Comparison of ENCODE assay signal across 30 mouse cellular contexts in the genomic region with DNA sequence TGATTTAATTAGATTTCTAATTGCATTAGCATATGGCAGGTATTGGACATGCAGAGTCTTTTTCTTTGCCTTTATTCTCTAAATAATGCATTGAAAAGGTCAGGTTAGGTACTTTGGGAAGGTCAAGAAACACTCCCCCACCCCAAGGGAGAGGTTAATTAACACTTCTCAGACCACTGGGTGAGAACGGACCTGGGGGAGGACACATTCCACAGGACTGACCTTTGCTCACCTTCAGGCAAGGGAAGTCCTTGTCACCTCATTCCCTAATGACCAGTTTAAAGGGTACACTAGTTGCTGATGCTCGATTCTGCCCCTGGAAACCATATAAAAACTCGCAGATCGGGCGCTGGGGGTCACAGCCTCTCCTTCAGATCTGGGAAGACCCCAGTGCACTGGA. TPM values are rescaled to one million over a fixed set of nuclear protein-coding genes. Genes with fewer than 3 reads are reported as not detected.
DNase-seq lines count a peak whose midpoint lies in the region; ATAC-seq lines count a peak whose summit lies in the region.
"Had no signal": no experiment of that assay in that cellular context is flagged by ENCODE, and none has a peak within 500 bp of the region (broad histone marks: within the 10 kb centered on the region; RNA-seq: fewer than 3 reads in every experiment).

No protein-coding gene starts in this region.

- no peaks in the 10 kb centered on the region for H3K27me3 ChIP-seq in kidney, embryonic 15.5 days
- H3K27me3 ChIP-seq: CH12.LX; embryonic facial prominence, embryonic 12.5 days; heart, embryonic 12.5 days; limb, embryonic 13.5 days; lung, embryonic 15.5 days had no signal

- no peak overlapping the region for H3K4me2 ChIP-seq in kidney, embryonic 15.5 days
- H3K4me2 ChIP-seq: embryonic facial prominence, embryonic 12.5 days; heart, embryonic 12.5 days; hindbrain, embryonic 14.5 days; limb, embryonic 13.5 days; liver, embryonic 11.5 days; lung, embryonic 15.5 days; midbrain, embryonic 11.5 days had no signal

- H3K27ac ChIP-seq in kidney, embryonic 15.5 days = 0 out of 2 replicates have a peak overlapping the region, but pooled peaks have one; percentile 11
- H3K27ac ChIP-seq: embryonic facial prominence, embryonic 12.5 days; gastrocnemius, adult 2 months; heart, adult 2 months; hindbrain, embryonic 14.5 days; layer of hippocampus, adult 2 months; limb, embryonic 13.5 days had no signal

- H3K9ac ChIP-seq in kidney, embryonic 15.5 days = no peak overlapping the region
- H3K9ac ChIP-seq: embryonic facial prominence, embryonic 12.5 days; heart, embryonic 12.5 days; hindbrain, embryonic 14.5 days; limb, embryonic 13.5 days; lung, embryonic 15.5 days had no signal

- peak; percentile 65 for DNase-seq in heart, adult 11 months
- no peak for DNase-seq in heart, postnatal 36 days
- peak; percentile 82 for DNase-seq in ES-CJ7 (ENCODE audit: low read depth, low spot score)
- peak; percentile 75 for DNase-seq in yolk sac, embryonic 10.5 days (ENCODE audit: low spot score)
- no peak for DNase-seq in urinary bladder, postnatal 10 days (ENCODE audit: low spot score)
- no peak for DNase-seq in retina, embryonic 14.5 days (ENCODE audit: low spot score)
- DNase-seq: adrenal gland, adult 8-10 months; cerebellum, adult 8-10 months; embryo, embryonic 11 days; gastrocnemius, adult 2 months; gastrocnemius, postnatal 36 days; heart, adult 2 months; right cerebral cortex, adult 18-20 months; right cerebral cortex, postnatal 4 days; thymus, adult 2 months; thymus, postnatal 4 days had no signal

- WGBS in kidney, embryonic 15.5 days = 55% methylated on average over 5 of the region's 5 CpGs

- 0 out of 2 replicates have a peak, but pooled peaks cover 6% of the 10 kb centered on the region for H3K9me3 ChIP-seq in kidney, embryonic 15.5 days (replicated peaks)
- H3K9me3 ChIP-seq: embryonic facial prominence, embryonic 12.5 days; lung, embryonic 15.5 days had no signal

- intact Hi-C loops in heart, postnatal 36 days (cut with DNase I) = no loop called here

- H3K4me3 ChIP-seq in kidney, embryonic 15.5 days (replicated peaks) = no peak overlapping the region
- H3K4me3 ChIP-seq: embryonic facial prominence, embryonic 12.5 days; gastrocnemius, adult 2 months; heart, adult 2 months; heart, embryonic 12.5 days; layer of hippocampus, adult 2 months; limb, embryonic 13.5 days; lung, embryonic 15.5 days had no signal

- no peak for ATAC-seq in kidney, embryonic 15.5 days (replicated peaks; ENCODE audit: low FRiP score)
- ATAC-seq: activated CD4-positive, CD25-positive, alpha-beta regulatory T cell, adult 4 months; forebrain, embryonic 14.5 days; intestine, postnatal 0 days; midbrain, embryonic 16.5 days had no signal

- H3K4me1 ChIP-seq in kidney, embryonic 15.5 days = peaks cover 31% of the 10 kb centered on the region

- H3K36me3 ChIP-seq in kidney, embryonic 15.5 days = peaks cover 4% of the 10 kb centered on the region; the same call in 1 of the 2 replicates
- H3K36me3 ChIP-seq: heart, embryonic 12.5 days; lung, embryonic 15.5 days had no signal

RNA-seq across cellular contexts. Expression of a gene that starts 3.2 kb away (rescaled TPM):
- total RNA-seq in heart, postnatal 36 days (2021) = 1 to 10 TPM; 6.9 to 8.0 TPM
- 24.6 and 24.9 TPM in 2 replicates for polyA plus RNA-seq in kidney, embryonic 15.5 days (2015; fragmentation: Nextera tagmentation; extraction: Ambion mirVana)

Comparison
In these comparisons a context has a peak if more than half of its experiments do, and no peak if none do; other contexts are left out.
1. DNase-seq: peak in heart, adult 11 months (single experiment), ES-CJ7 (single experiment) and yolk sac, embryonic 10.5 days (single experiment); none in heart, postnatal 36 days (0 of 2), urinary bladder, postnatal 10 days (single experiment) and retina, embryonic 14.5 days (single experiment).